Mouse (Mus musculus) liver, adult 2 months (tissue): Measurements from ENCODE around the gene Vav2. TPM values are rescaled to one million over a fixed set of nuclear protein-coding genes. Genes with fewer than 3 reads are reported as not detected.

Experiments used
- DNase-seq: peaks from one replicate; pipeline ENCODE4 v3.0.0-alpha.2; 2011; ENCODE audit warnings: low read depth, low spot score; ENCODE audit errors: extremely low read depth
- H3K27ac ChIP-seq: fragments of 200-500 bp; replicated peaks from 2 replicates; pipeline ENCODE4 v1.5.1; 2012; ENCODE audit warnings: low read depth, mild to moderate bottlenecking, control low read depth, inconsistent platforms, low read length; ENCODE audit not compliant: insufficient read depth
- H3K27me3 ChIP-seq: fragments of 200-500 bp; 2 replicates; pipeline ENCODE4 v1.6.1; 2012; ENCODE audit warnings: mild to moderate bottlenecking, moderate library complexity, low read length, inconsistent platforms; ENCODE audit not compliant: control insufficient read depth, insufficient read depth
- H3K36me3 ChIP-seq: fragments of 200-500 bp; 2 replicates; pipeline ENCODE4 v1.6.1; 2012; ENCODE audit warnings: low read length, inconsistent platforms; ENCODE audit not compliant: control insufficient read depth, insufficient read depth
- H3K4me1 ChIP-seq: fragments of 200-500 bp; 2 replicates; pipeline ENCODE4 v1.6.1; 2011; ENCODE audit warnings: low read length; ENCODE audit not compliant: control insufficient read depth, insufficient read depth
- H3K4me3 ChIP-seq: fragments of 200-500 bp; 2 replicates; pipeline ENCODE4 v1.5.1; 2011; ENCODE audit warnings: low read depth, mild to moderate bottlenecking, control low read depth, low read length, moderate library complexity; ENCODE audit not compliant: insufficient read depth
- H3K79me2 ChIP-seq: fragments of 200-500 bp; 2 replicates; pipeline ENCODE4 v1.6.1; 2012; ENCODE audit warnings: inconsistent platforms, mild to moderate bottlenecking, low read length, moderate library complexity; ENCODE audit not compliant: control insufficient read depth, insufficient read depth
- H3K9ac ChIP-seq: fragments of 200-500 bp; 2 replicates; pipeline ENCODE4 v1.6.1; 2012; ENCODE audit warnings: low read depth, mild to moderate bottlenecking, control low read depth, inconsistent platforms, low read length
- CTCF ChIP-seq: fragments of 200-500 bp; IDR thresholded peaks from 2 replicates; pipeline ENCODE4 v1.5.1; 2011; ENCODE audit warnings: low read depth, low read length, control low read depth
- POLR2A ChIP-seq: fragments of 200-500 bp; IDR thresholded peaks from 2 replicates; pipeline ENCODE4 v1.6.1; 2011; ENCODE audit warnings: low read length, control low read depth; ENCODE audit not compliant: insufficient read depth; ENCODE audit errors: extremely low read depth
- WGBS: fragments of 180-500 bp; shearing (Covaris S2); methylation state at CpG from one replicate; pipeline ENCODE4 v1.1.7; 2018; 5-methylcytosine and 5-hydroxymethylcytosine counted together
- polyA plus RNA-seq: library from polyadenylated mRNA; depleted of rRNA; stranded (reverse); fragments of >200 nt; gene quantifications from 2 replicates; pipeline ENCODE4 v1.2.3, GENCODE M21; 2012
- total RNA-seq: library from RNA; depleted of rRNA; stranded (reverse); fragments of >200 nt; gene quantifications from 2 replicates; pipeline ENCODE4 v1.2.3, GENCODE M21; 2014

Vav2 gene
- total and polyA plus RNA-seq, 2 experiments: 17.6 to 26.0 TPM

DNA sequence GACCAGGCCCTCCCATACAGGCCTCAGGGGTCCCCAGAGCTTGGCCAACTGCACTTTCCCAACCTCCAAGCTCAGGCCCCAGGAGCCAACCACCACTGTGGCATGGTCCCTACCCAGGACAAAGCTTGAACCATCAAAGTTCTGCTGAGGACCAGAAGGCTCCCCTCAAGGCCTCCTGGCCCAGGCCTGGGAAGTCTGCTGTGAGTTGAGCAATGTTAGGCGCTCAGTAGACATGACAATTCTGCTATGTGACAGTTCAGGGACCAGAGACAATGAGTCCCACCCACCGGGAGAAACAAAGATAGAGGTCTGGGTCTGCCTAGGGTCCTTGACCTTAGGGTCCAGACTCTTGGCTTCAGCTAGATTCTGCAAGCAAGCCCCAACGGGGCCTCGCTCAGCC, 98.9 kb downstream of the Vav2 start:
- Histone ChIP-seq H3K27ac (peak overlapping the region; percentile 81), H3K9ac (no peak overlapping the region), H3K4me1 (peaks cover 32% of the 10 kb centered on the region), H3K36me3 (no peaks in the 10 kb centered on the region), H3K4me3 (no peak overlapping the region), H3K27me3 (no peaks in the 10 kb centered on the region), H3K79me2 (peaks cover 34% of the 10 kb centered on the region)
- 24% methylated on average over 4 of the region's 4 CpGs for WGBS
- peak; percentile 36 for DNase-seq
- TF ChIP-seq POLR2A: no peak
- no peak for TF ChIP-seq CTCF

DNA sequence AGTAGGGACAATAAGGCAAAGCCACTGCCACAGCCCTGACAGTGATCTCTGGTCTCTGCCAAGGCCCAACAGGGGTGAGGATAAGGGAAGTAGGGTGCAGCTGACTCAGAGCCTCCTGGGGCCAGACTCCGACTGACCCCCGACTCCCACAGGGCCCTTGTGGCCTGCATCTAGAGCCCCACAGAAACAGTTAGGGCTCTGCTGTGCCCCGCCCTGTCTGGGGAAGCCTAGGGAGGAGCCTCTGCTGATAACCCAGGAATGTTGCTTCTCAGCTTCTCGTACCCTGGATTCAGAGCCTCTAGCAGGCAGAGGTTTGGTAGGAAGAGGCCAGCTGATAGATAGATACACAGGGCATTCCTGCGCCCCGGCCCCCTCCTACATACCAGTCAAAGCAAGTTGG, 99.8 kb downstream of the Vav2 start:
- Histone ChIP-seq H3K9ac (no peak overlapping the region), H3K79me2 (peaks cover 37% of the 10 kb centered on the region), H3K27me3 (no peaks in the 10 kb centered on the region), H3K4me1 (peaks cover 32% of the 10 kb centered on the region), H3K4me3 (no peak overlapping the region), H3K27ac (peak overlapping the region; percentile 11), H3K36me3 (no peaks in the 10 kb centered on the region)
- no peak for DNase-seq
- TF ChIP-seq POLR2A (no peak), CTCF (no peak)
- 67% methylated on average over 6 of the region's 6 CpGs for WGBS

- Histone ChIP-seq H3K9ac (no peak overlapping the region), H3K27ac (no peak overlapping the region), H3K4me1 (peaks cover 32% of the 10 kb centered on the region), H3K79me2 (peaks cover 39% of the 10 kb centered on the region), H3K4me3 (no peak overlapping the region), H3K27me3 (no peaks in the 10 kb centered on the region), H3K36me3 (no peaks in the 10 kb centered on the region)
- DNase-seq: peak; percentile 50
- no peak for TF ChIP-seq POLR2A
- TF ChIP-seq CTCF: no peak
- 66% methylated on average over 7 of the region's 7 CpGs for WGBS
These were observed 100.5 kb downstream of the Vav2 start for GRCm38 (mm10) chr2:27326357-27326756.

DNA sequence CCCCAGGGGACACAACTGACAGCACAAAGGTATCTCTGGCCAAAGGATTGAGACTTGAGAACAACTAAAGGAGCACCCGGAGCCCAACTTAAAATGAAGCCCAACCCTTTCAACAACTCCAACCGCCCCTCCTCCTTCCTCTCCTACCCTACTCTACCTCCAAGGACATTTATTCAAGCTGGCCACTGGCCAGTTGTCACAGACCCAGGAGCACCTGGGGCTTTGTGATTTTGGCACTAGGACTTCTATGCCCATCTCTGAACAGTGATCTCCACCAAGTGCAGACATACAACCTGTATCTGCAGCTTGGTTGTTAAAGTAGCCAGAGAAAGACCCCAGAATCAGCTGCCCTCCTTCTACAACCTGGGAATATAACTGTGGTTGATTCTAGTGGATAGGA, 102.1 kb downstream of the Vav2 start:
- H3K4me1 ChIP-seq: peaks cover 31% of the 10 kb centered on the region
- no peak for DNase-seq
- TF ChIP-seq CTCF (no peak), POLR2A (no peak)
- H3K36me3 ChIP-seq: no peaks in the 10 kb centered on the region
- H3K27me3 ChIP-seq: no peaks in the 10 kb centered on the region
- no peak overlapping the region for H3K27ac ChIP-seq
- no peak overlapping the region for H3K4me3 ChIP-seq
- WGBS: 54% methylated on average over 2 of the region's 2 CpGs
- H3K79me2 ChIP-seq: peaks cover 44% of the 10 kb centered on the region
- H3K9ac ChIP-seq: no peak overlapping the region

- Histone ChIP-seq H3K79me2 (peaks cover 48% of the 10 kb centered on the region), H3K27me3 (no peaks in the 10 kb centered on the region), H3K9ac (no peak overlapping the region), H3K27ac (no peak overlapping the region), H3K4me1 (peaks cover 7% of the 10 kb centered on the region), H3K36me3 (no peaks in the 10 kb centered on the region), H3K4me3 (no peak overlapping the region)
- 73% methylated on average over 6 of the region's 6 CpGs for WGBS
- no peak for TF ChIP-seq CTCF
- no peak for TF ChIP-seq POLR2A
- DNase-seq: no peak
These were observed 105.4 kb downstream of the Vav2 start for GRCm38 (mm10) chr2:27321431-27321875.

GRCm38 (mm10) chr2:27320820-27321219, 106.0 kb downstream of the Vav2 start:
- H3K36me3 ChIP-seq: no peaks in the 10 kb centered on the region
- DNase-seq: no peak
- no peak overlapping the region for H3K27ac ChIP-seq
- H3K27me3 ChIP-seq: no peaks in the 10 kb centered on the region
- 85% methylated on average over 8 of the region's 8 CpGs for WGBS
- no peak overlapping the region for H3K4me3 ChIP-seq
- peaks cover 5% of the 10 kb centered on the region for H3K4me1 ChIP-seq
- H3K9ac ChIP-seq: no peak overlapping the region
- peaks cover 48% of the 10 kb centered on the region for H3K79me2 ChIP-seq
- no peak for TF ChIP-seq CTCF
- no peak for TF ChIP-seq POLR2A
